Mouse (Mus musculus): Measurements from ENCODE around the gene Tm6sf2. TPM values are rescaled to one million over a fixed set of nuclear protein-coding genes. Genes with fewer than 3 reads are reported as not detected.

Gene Tm6sf2
- total and polyA plus RNA-seq, 3 experiments = 1.0 to 1.2 TPM; not detected in 1

DNA sequence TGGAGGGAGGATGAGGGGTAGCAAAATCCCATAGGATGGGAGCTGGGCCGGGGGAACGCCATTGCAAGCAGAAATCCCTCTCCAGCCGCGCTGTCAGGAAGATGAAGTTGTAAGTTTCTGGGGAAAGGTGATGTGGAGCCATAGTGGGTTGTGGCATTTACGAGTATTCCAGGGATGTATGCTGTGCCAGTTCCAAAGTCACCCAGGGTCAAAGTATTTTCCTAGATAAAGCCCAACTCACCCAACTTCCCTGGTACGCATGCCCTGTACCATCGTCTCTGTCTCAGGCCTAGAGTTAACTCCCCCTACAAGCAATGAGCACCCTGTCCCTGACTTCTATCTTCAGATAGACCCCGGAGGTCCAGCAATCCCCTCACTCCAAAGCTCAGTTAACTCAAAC lies 396 bp downstream of the Tm6sf2 start:
- TF ChIP-seq MYC (IDR thresholded peaks at IDR 0.05; ENCODE audit: low read depth, low read length) (no peak), TBP (IDR thresholded peaks at IDR 0.05; ENCODE audit: low read depth, low read length) (no peak), CHD1 (IDR thresholded peaks at IDR 0.05; ENCODE audit: low read depth, low read length) (no peak), MAFK (IDR thresholded peaks at IDR 0.05; ENCODE audit: borderline replicate concordance, low read depth, low read length) (no peak), GATA1 (IDR thresholded peaks at IDR 0.05; ENCODE audit: low read depth, low read length) (no peak), POLR2A (IDR thresholded peaks at IDR 0.05; ENCODE audit: control insufficient read depth in 1 of 2, insufficient read depth in 1 of 2, low read depth in 1 of 2, low read length in 2 of 2, poor library complexity in 1 of 2) (no peak), CHD2 (IDR thresholded peaks at IDR 0.05; ENCODE audit: low read length) (no peak), MAX (IDR thresholded peaks at IDR 0.05; ENCODE audit: low read length) (no peak), POLR2AphosphoS2 (IDR thresholded peaks at IDR 0.05; ENCODE audit: low read length) (no peak), TAL1 (IDR thresholded peaks at IDR 0.05; ENCODE audit: low read length) (no peak), USF2 (IDR thresholded peaks at IDR 0.05; ENCODE audit: borderline replicate concordance in 1 of 2, insufficient read depth in 1 of 2, low read depth in 1 of 2, low read length in 2 of 2) (no peak), MYB (IDR thresholded peaks at IDR 0.05; ENCODE audit: low read depth, low read length) (no peak), E2F4 (IDR thresholded peaks at IDR 0.05; ENCODE audit: borderline replicate concordance, low read depth, low read length) (no peak), MXI1 (IDR thresholded peaks at IDR 0.05; ENCODE audit: low read depth, low read length) (no peak), ZMIZ1 (IDR thresholded peaks at IDR 0.05; ENCODE audit: low read depth, low read length) (no peak), USF1 (IDR thresholded peaks at IDR 0.05; ENCODE audit: low read depth, low read length) (no peak), ETS1 (IDR thresholded peaks at IDR 0.05; ENCODE audit: low read depth, low read length) (no peak), SMC3 (IDR thresholded peaks at IDR 0.05; ENCODE audit: low read depth, low read length) (no peak)
- Histone ChIP-seq H3K36me3 (ENCODE audit: control insufficient read depth in 1 of 2, insufficient read depth in 2 of 2, low read length in 2 of 2) (peaks cover 0 to 13% of the 10 kb centered on the region in 2 experiments; a peak in 3 of 4 replicates), H3K4me1 (ENCODE audit: control insufficient read depth in 1 of 2, insufficient read depth in 2 of 2, low read length in 2 of 2) (peaks cover 4 to 20% of the 10 kb centered on the region in 2 experiments), H3K9ac (ENCODE audit: control insufficient read depth, low read depth, low read length, poor library complexity, severe bottlenecking) (no peak overlapping the region), H3K79me2 (ENCODE audit: control insufficient read depth, insufficient read depth, low read length, poor library complexity) (no peaks in the 10 kb centered on the region), H3K27me3 (ENCODE audit: control insufficient read depth in 1 of 2, insufficient read depth in 2 of 2, low read length in 2 of 2) (no peaks in the 10 kb centered on the region), H3K4me3 (ENCODE audit: control insufficient read depth in 1 of 2, insufficient read depth in 1 of 2, low read depth in 2 of 2, low read length in 2 of 2) (no peak overlapping the region), H3K9me3 (replicated peaks; ENCODE audit: insufficient read depth, low read length) (no peaks in the 10 kb centered on the region), H3K27ac (ENCODE audit: control insufficient read depth, low read depth, low read length) (peak overlapping the region; percentile 15; the same call in 1 of the 2 replicates)
- peak; percentile 8 for DNase-seq (ENCODE audit: low read depth, low spot score)

DNA sequence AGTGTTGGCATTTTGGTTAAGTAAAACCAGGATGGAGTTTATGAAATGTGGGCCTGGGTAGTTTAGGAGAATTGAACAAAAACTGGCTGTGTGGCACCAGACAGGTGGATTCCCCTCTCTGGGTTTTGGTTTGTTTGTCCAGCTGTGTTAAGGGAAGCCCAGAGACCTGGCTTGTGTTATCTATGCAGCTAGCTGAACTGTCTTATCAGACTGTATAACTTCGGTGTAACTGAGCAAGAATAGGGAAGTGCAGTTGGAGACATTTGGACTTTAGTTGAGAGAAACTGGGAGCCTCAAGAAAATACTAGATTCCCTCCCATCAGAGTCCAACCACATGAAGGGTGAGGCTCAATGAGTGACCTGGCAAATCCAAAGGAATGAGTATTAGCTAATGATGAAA lies 958 bp downstream of the Tm6sf2 start:
- H3K9ac ChIP-seq (ENCODE audit: control insufficient read depth, low read depth, low read length, poor library complexity, severe bottlenecking) = no peak overlapping the region

More for the DNA sequence above, 958 bp downstream of the Tm6sf2 start:
- Histone ChIP-seq H3K27ac (ENCODE audit: control insufficient read depth, low read depth, low read length) (peak overlapping the region; percentile 15; the same call in 1 of the 2 replicates), H3K4me1 (ENCODE audit: control insufficient read depth in 1 of 2, insufficient read depth in 2 of 2, low read length in 2 of 2) (peaks cover 4 to 20% of the 10 kb centered on the region in 2 experiments), H3K79me2 (ENCODE audit: control insufficient read depth, insufficient read depth, low read length, poor library complexity) (no peaks in the 10 kb centered on the region), H3K4me3 (ENCODE audit: control insufficient read depth in 1 of 2, insufficient read depth in 1 of 2, low read depth in 2 of 2, low read length in 2 of 2) (no peak overlapping the region), H3K36me3 (ENCODE audit: control insufficient read depth in 1 of 2, insufficient read depth in 2 of 2, low read length in 2 of 2) (peaks cover 0 to 13% of the 10 kb centered on the region in 2 experiments; a peak in 3 of 4 replicates), H3K9me3 (replicated peaks; ENCODE audit: insufficient read depth, low read length) (no peaks in the 10 kb centered on the region), H3K27me3 (ENCODE audit: control insufficient read depth in 1 of 2, insufficient read depth in 2 of 2, low read length in 2 of 2) (no peaks in the 10 kb centered on the region)
- no peak for TF ChIP-seq JUND (IDR thresholded peaks at IDR 0.05; ENCODE audit: low read depth, low read length)
- peak; percentile 60 to 81 for TF ChIP-seq EP300 (IDR thresholded peaks at IDR 0.05; ENCODE audit: low read depth in 1 of 2, low read length in 2 of 2)
- peak; percentile 65 for TF ChIP-seq SIN3A (IDR thresholded peaks at IDR 0.05; ENCODE audit: low read length)
- peak; percentile 95 for TF ChIP-seq GATA1 (IDR thresholded peaks at IDR 0.05; ENCODE audit: low read depth, low read length)
- no peak for TF ChIP-seq MAFK (IDR thresholded peaks at IDR 0.05; ENCODE audit: borderline replicate concordance, low read depth, low read length)
- TF ChIP-seq ETS1 (IDR thresholded peaks at IDR 0.05; ENCODE audit: low read depth, low read length) = peak; percentile 78
- no peak for TF ChIP-seq CHD1 (IDR thresholded peaks at IDR 0.05; ENCODE audit: low read depth, low read length)
- TF ChIP-seq ZC3H11A (IDR thresholded peaks at IDR 0.05; ENCODE audit: low read depth, low read length) = no peak
- TF ChIP-seq TCF12 (IDR thresholded peaks at IDR 0.05; ENCODE audit: low read depth, low read length) = peak; percentile 78
- no peak for TF ChIP-seq ZKSCAN1 (IDR thresholded peaks at IDR 0.05; ENCODE audit: low read depth, low read length)
- TF ChIP-seq ELF1 (IDR thresholded peaks at IDR 0.05; ENCODE audit: low read depth, low read length) = no peak
- no peak for TF ChIP-seq KAT2A (conservative IDR thresholded peaks at IDR 0.05; ENCODE audit: low read depth, low read length)
- TF ChIP-seq TAL1 (IDR thresholded peaks at IDR 0.05; ENCODE audit: low read length) = peak; percentile 45; the same call in 1 of the 2 replicates
- DNase-seq (ENCODE audit: low read depth, low spot score) = peak; percentile 71
